Mouse (Mus musculus): ENCODE measurements around the gene Hexim1.
A peak's percentile ranks its signal among the peaks of the same experiment; 100 is the strongest.

Hexim1 gene

GRCm38 (mm10) chr11:103116959-103117590 lies 1.0 kb downstream of the Hexim1 start:
- DNase-seq (ENCODE audit: extremely low read depth, low read depth, low spot score): no peak

GRCm38 (mm10) chr11:103117591-103118009 lies 1.6 kb downstream of the Hexim1 start:
- no peak for DNase-seq (ENCODE audit: extremely low read depth, low read depth, low spot score)

GRCm38 (mm10) chr11:103118866-103119265 lies 2.8 kb downstream of the Hexim1 start:
- no peak for DNase-seq (ENCODE audit: extremely low read depth, low read depth, low spot score)

- no peak for DNase-seq (ENCODE audit: extremely low read depth, low read depth, low spot score)
Observed at GRCm38 (mm10) chr11:103119609-103120008, 3.6 kb downstream of the Hexim1 start.

GRCm38 (mm10) chr11:103120315-103120714 lies 4.3 kb downstream of the Hexim1 start:
- DNase-seq (ENCODE audit: extremely low read depth, low read depth, low spot score): no peak

- no peak for DNase-seq (ENCODE audit: extremely low read depth, low read depth, low spot score)
Observed at GRCm38 (mm10) chr11:103131701-103132575, 15.9 kb downstream of the Hexim1 start, which contains the start of gene Hexim2. Hexim2 (plus strand) TSS chr11:103132429.

- peak; percentile 99 for DNase-seq (ENCODE audit: extremely low read depth, low read depth, low spot score)
Observed at GRCm38 (mm10) chr11:103132576-103133455, 16.8 kb downstream of the Hexim1 start.

GRCm38 (mm10) chr11:103133456-103134185 lies 17.6 kb downstream of the Hexim1 start:
- no peak for DNase-seq (ENCODE audit: extremely low read depth, low read depth, low spot score)

GRCm38 (mm10) chr11:103134221-103134620 lies 18.2 kb downstream of the Hexim1 start:
- DNase-seq (ENCODE audit: extremely low read depth, low read depth, low spot score): no peak

- no peak for DNase-seq (ENCODE audit: extremely low read depth, low read depth, low spot score)
Observed at GRCm38 (mm10) chr11:103136039-103136577, 20.1 kb downstream of the Hexim1 start.

- no peak for DNase-seq (ENCODE audit: extremely low read depth, low read depth, low spot score)
Observed at GRCm38 (mm10) chr11:103139951-103140762, 24.1 kb downstream of the Hexim1 start.

- DNase-seq (ENCODE audit: extremely low read depth, low read depth, low spot score): no peak
Observed at GRCm38 (mm10) chr11:103140763-103141100, 24.7 kb downstream of the Hexim1 start.

- no peak for DNase-seq (ENCODE audit: extremely low read depth, low read depth, low spot score)
Observed at GRCm38 (mm10) chr11:103141101-103141943, 25.3 kb downstream of the Hexim1 start.

GRCm38 (mm10) chr11:103141944-103142255 lies 25.9 kb downstream of the Hexim1 start:
- DNase-seq (ENCODE audit: extremely low read depth, low read depth, low spot score): no peak

- DNase-seq (ENCODE audit: extremely low read depth, low read depth, low spot score): no peak
Observed at GRCm38 (mm10) chr11:103142441-103143182, 26.6 kb downstream of the Hexim1 start.

- DNase-seq (ENCODE audit: extremely low read depth, low read depth, low spot score): no peak
Observed at GRCm38 (mm10) chr11:103144309-103145285, 28.6 kb downstream of the Hexim1 start.

GRCm38 (mm10) chr11:103146386-103146785 lies 30.4 kb downstream of the Hexim1 start:
- DNase-seq (ENCODE audit: extremely low read depth, low read depth, low spot score): no peak

Measured in fat pad, adult 2 months (tissue).